Mouse (Mus musculus): ENCODE measurements around the gene Dgkg. TPM values are rescaled to one million over a fixed set of nuclear protein-coding genes. Genes with fewer than 3 reads are reported as not detected.

Gene Dgkg
- polyA plus RNA-seq, 1 experiment from 2014 or later: 3.5 TPM

GRCm38 (mm10) chr16:22564259-22564906 lies 92.6 kb downstream of the Dgkg start:
- ATAC-seq: no peak

GRCm38 (mm10) chr16:22563594-22563993 lies 93.4 kb downstream of the Dgkg start:
- no peaks in the 10 kb centered on the region; the same call in 1 of the 2 replicates for H3K36me3 ChIP-seq (ENCODE audit: control insufficient read depth, insufficient read depth)

More at GRCm38 (mm10) chr16:22564259-22564906, 92.6 kb downstream of the Dgkg start:
- no peak overlapping the region for H3K4me2 ChIP-seq (replicated peaks; ENCODE audit: low read depth)
- no peak overlapping the region for H3K9ac ChIP-seq (ENCODE audit: low read depth, low read length)
- TF ChIP-seq CTCF (IDR thresholded peaks at IDR 0.05; ENCODE audit: low read depth): peak; percentile 90
- 57% methylated on average over 14 of the region's 14 CpGs for WGBS
- H3K27ac ChIP-seq (ENCODE audit: low read depth, low read length): no peak overlapping the region
- H3K36me3 ChIP-seq (ENCODE audit: control insufficient read depth, insufficient read depth): no peaks in the 10 kb centered on the region; the same call in 1 of the 2 replicates
- H3K27me3 ChIP-seq (replicated peaks; ENCODE audit: control insufficient read depth, insufficient read depth, low read length): no peaks in the 10 kb centered on the region
- H3K9me3 ChIP-seq (ENCODE audit: control insufficient read depth): no peaks in the 10 kb centered on the region
- no peaks in the 10 kb centered on the region for H3K4me1 ChIP-seq (replicated peaks; ENCODE audit: control insufficient read depth, insufficient read depth, low read length)
- no peak overlapping the region for H3K4me3 ChIP-seq (ENCODE audit: low read depth, low read length)

GRCm38 (mm10) chr16:22554996-22555395 lies 102.0 kb downstream of the Dgkg start:
- no peak overlapping the region for H3K27ac ChIP-seq (ENCODE audit: low read depth, low read length)
- H3K4me2 ChIP-seq (replicated peaks; ENCODE audit: low read depth): no peak overlapping the region
- no peaks in the 10 kb centered on the region for H3K4me1 ChIP-seq (replicated peaks; ENCODE audit: control insufficient read depth, insufficient read depth, low read length)
- no peak overlapping the region for H3K4me3 ChIP-seq (ENCODE audit: low read depth, low read length)
- no peaks in the 10 kb centered on the region for H3K27me3 ChIP-seq (replicated peaks; ENCODE audit: control insufficient read depth, insufficient read depth, low read length)
- 67% methylated on average over 2 of the region's 2 CpGs for WGBS
- H3K36me3 ChIP-seq (ENCODE audit: control insufficient read depth, insufficient read depth): 0 out of 2 replicates have a peak, but pooled peaks cover 6% of the 10 kb centered on the region
- no peak overlapping the region for H3K9ac ChIP-seq (ENCODE audit: low read depth, low read length)
- TF ChIP-seq CTCF (IDR thresholded peaks at IDR 0.05; ENCODE audit: low read depth): peak; percentile 66
- H3K9me3 ChIP-seq (ENCODE audit: control insufficient read depth): no peaks in the 10 kb centered on the region
- ATAC-seq: no peak

More at GRCm38 (mm10) chr16:22563594-22563993, 93.4 kb downstream of the Dgkg start:
- no peak for TF ChIP-seq CTCF (IDR thresholded peaks at IDR 0.05; ENCODE audit: low read depth)
- Histone ChIP-seq H3K4me1 (replicated peaks; ENCODE audit: control insufficient read depth, insufficient read depth, low read length) (no peaks in the 10 kb centered on the region), H3K9ac (ENCODE audit: low read depth, low read length) (no peak overlapping the region), H3K27ac (ENCODE audit: low read depth, low read length) (no peak overlapping the region), H3K9me3 (ENCODE audit: control insufficient read depth) (no peaks in the 10 kb centered on the region), H3K4me2 (replicated peaks; ENCODE audit: low read depth) (no peak overlapping the region), H3K27me3 (replicated peaks; ENCODE audit: control insufficient read depth, insufficient read depth, low read length) (no peaks in the 10 kb centered on the region), H3K4me3 (ENCODE audit: low read depth, low read length) (no peak overlapping the region)
- no peak for ATAC-seq

GRCm38 (mm10) chr16:22552351-22552750 lies 104.7 kb downstream of the Dgkg start:
- Histone ChIP-seq H3K4me1 (replicated peaks; ENCODE audit: control insufficient read depth, insufficient read depth, low read length) (no peaks in the 10 kb centered on the region), H3K4me3 (ENCODE audit: low read depth, low read length) (no peak overlapping the region), H3K9me3 (ENCODE audit: control insufficient read depth) (no peaks in the 10 kb centered on the region), H3K27me3 (replicated peaks; ENCODE audit: control insufficient read depth, insufficient read depth, low read length) (no peaks in the 10 kb centered on the region), H3K4me2 (replicated peaks; ENCODE audit: low read depth) (no peak overlapping the region), H3K36me3 (ENCODE audit: control insufficient read depth, insufficient read depth) (0 out of 2 replicates have a peak, but pooled peaks cover 6% of the 10 kb centered on the region), H3K27ac (ENCODE audit: low read depth, low read length) (no peak overlapping the region), H3K9ac (ENCODE audit: low read depth, low read length) (no peak overlapping the region)
- peak; percentile 16; the same call in 1 of the 2 replicates for TF ChIP-seq CTCF (IDR thresholded peaks at IDR 0.05; ENCODE audit: low read depth)
- WGBS: 69% methylated on average over 9 of the region's 9 CpGs
- no peak for ATAC-seq

GRCm38 (mm10) chr16:22551231-22552000 lies 105.6 kb downstream of the Dgkg start:
- H3K36me3 ChIP-seq (ENCODE audit: control insufficient read depth, insufficient read depth): 0 out of 2 replicates have a peak, but pooled peaks cover 6% of the 10 kb centered on the region
- no peaks in the 10 kb centered on the region for H3K4me1 ChIP-seq (replicated peaks; ENCODE audit: control insufficient read depth, insufficient read depth, low read length)
- H3K4me2 ChIP-seq (replicated peaks; ENCODE audit: low read depth): no peak overlapping the region
- H3K9me3 ChIP-seq (ENCODE audit: control insufficient read depth): no peaks in the 10 kb centered on the region
- TF ChIP-seq CTCF (IDR thresholded peaks at IDR 0.05; ENCODE audit: low read depth): no peak
- no peak overlapping the region for H3K9ac ChIP-seq (ENCODE audit: low read depth, low read length)
- no peak overlapping the region for H3K27ac ChIP-seq (ENCODE audit: low read depth, low read length)
- H3K27me3 ChIP-seq (replicated peaks; ENCODE audit: control insufficient read depth, insufficient read depth, low read length): no peaks in the 10 kb centered on the region
- peak; percentile 19; the same call in 1 of the 2 replicates for ATAC-seq
- H3K4me3 ChIP-seq (ENCODE audit: low read depth, low read length): no peak overlapping the region
- WGBS: 22% methylated on average over 11 of the region's 11 CpGs

- peak overlapping the region; percentile 83; the same call in 1 of the 2 replicates for H3K4me2 ChIP-seq (replicated peaks; ENCODE audit: low read depth)
- 80% methylated on average over 5 of the region's 5 CpGs for WGBS
These were observed 107.7 kb downstream of the Dgkg start for GRCm38 (mm10) chr16:22549346-22549745.

More at GRCm38 (mm10) chr16:22549346-22549745, 107.7 kb downstream of the Dgkg start:
- Histone ChIP-seq H3K36me3 (ENCODE audit: control insufficient read depth, insufficient read depth) (no peaks in the 10 kb centered on the region), H3K27ac (ENCODE audit: low read depth, low read length) (no peak overlapping the region), H3K4me1 (replicated peaks; ENCODE audit: control insufficient read depth, insufficient read depth, low read length) (no peaks in the 10 kb centered on the region), H3K4me3 (ENCODE audit: low read depth, low read length) (0 out of 2 replicates have a peak overlapping the region, but pooled peaks have one; percentile 41), H3K9ac (ENCODE audit: low read depth, low read length) (no peak overlapping the region), H3K27me3 (replicated peaks; ENCODE audit: control insufficient read depth, insufficient read depth, low read length) (no peaks in the 10 kb centered on the region), H3K9me3 (ENCODE audit: control insufficient read depth) (no peaks in the 10 kb centered on the region)
- TF ChIP-seq CTCF (IDR thresholded peaks at IDR 0.05; ENCODE audit: low read depth): no peak
- ATAC-seq: no peak

Measured in intestine, postnatal 0 days (tissue).